Mouse (Mus musculus): ENCODE results near the gene Foxi1.

- TF ChIP-seq CTCF (IDR thresholded peaks at IDR 0.05; ENCODE audit: low read depth, low read length) (no peak), POLR2A (IDR thresholded peaks at IDR 0.05; ENCODE audit: insufficient read depth, low read length) (no peak)
Measured at GRCm38 (mm10) chr11:34202769-34203168, 5.1 kb downstream of the Foxi1 start.

Measured in ES-Bruce4 (cell line).